Mouse (Mus musculus): ENCODE measurements around the gene Tmem145.

- TF ChIP-seq CTCF (IDR thresholded peaks at IDR 0.05; ENCODE audit: low read depth) (no peak), EP300 (optimal IDR thresholded peaks at IDR 0.05) (no peak)
Measured at GRCm38 (mm10) chr7:25293191-25293739, 12.6 kb upstream of the Tmem145 start.

Measured in stomach, postnatal 0 days (tissue).